Mouse (Mus musculus) embryonic facial prominence, embryonic 14.5 days (tissue): ENCODE measurements at regions not wholly inside any gene's neighbourhood (a gene's known extent, or its start where the extent isn't known, plus 50 kb on each side); places are given as distances from the start of the nearest gene placed in this dataset.

Experiments
- ATAC-seq: fragments of 200-750 bp; cut with Nextera tagmentation; 2 replicates; pipeline ENCODE4 v1.8.0; 2017; ENCODE audit warnings: low read depth, moderate number of reproducible peaks, moderate TSS enrichment
- DNase-seq: peaks from one replicate; pipeline ENCODE4 v3.0.0-alpha.2; 2015; ENCODE audit warnings: low spot score
- H3K27ac ChIP-seq: fragments of 300-500 bp; sonication (generic); replicated peaks from 2 replicates; pipeline ENCODE4 v1.5.1; 2014; ENCODE audit warnings: low read depth, mild to moderate bottlenecking, low read length, moderate library complexity
- H3K27me3 ChIP-seq: fragments of 300-500 bp; sonication (generic); replicated peaks from 2 replicates; pipeline ENCODE4 v1.6.1; 2014; ENCODE audit warnings: low read length; ENCODE audit not compliant: control insufficient read depth, insufficient read depth
- H3K36me3 ChIP-seq: fragments of 300-500 bp; sonication (generic); 2 replicates; pipeline ENCODE4 v1.6.1; 2014; ENCODE audit warnings: low read length, mixed read lengths; ENCODE audit not compliant: control insufficient read depth, insufficient read depth
- H3K4me1 ChIP-seq: fragments of 300-500 bp; sonication (generic); 2 replicates; pipeline ENCODE4 v1.6.1; 2014; ENCODE audit warnings: antibody characterized with exemption, low read length; ENCODE audit not compliant: control insufficient read depth, insufficient read depth
- H3K4me2 ChIP-seq: fragments of 300-500 bp; sonication (generic); 2 replicates; pipeline ENCODE4 v1.6.1; 2014; ENCODE audit warnings: low read depth, mild to moderate bottlenecking, low read length, moderate library complexity, mixed read lengths
- H3K4me3 ChIP-seq: fragments of 300-500 bp; sonication (generic); 2 replicates; pipeline ENCODE4 v1.5.1; 2014; ENCODE audit warnings: low read depth, mild to moderate bottlenecking, low read length
- H3K9ac ChIP-seq: fragments of 300-500 bp; sonication (generic); 2 replicates; pipeline ENCODE4 v1.6.1; 2014; ENCODE audit warnings: low read depth, mild to moderate bottlenecking, low read length, moderate library complexity, mixed read lengths
- H3K9me3 ChIP-seq: fragments of 300-500 bp; sonication (generic); 2 replicates; pipeline ENCODE4 v1.6.1; 2016; ENCODE audit warnings: low read length; ENCODE audit not compliant: control insufficient read depth
- WGBS: fragments of 180-500 bp; shearing (Covaris S2); extraction: QIAGEN DNeasy Blood & Tissue Kit; methylation state at CpG from one replicate; pipeline ENCODE4 v1.1.7; 2014; 5-methylcytosine and 5-hydroxymethylcytosine counted together

- Histone ChIP-seq H3K27me3 (no peaks in the 10 kb centered on the region), H3K4me2 (peak overlapping the region; percentile 32; the same call in 1 of the 2 replicates), H3K27ac (peak overlapping the region; percentile 63; the same call in 1 of the 2 replicates), H3K36me3 (no peaks in the 10 kb centered on the region), H3K4me1 (peaks cover 11% of the 10 kb centered on the region), H3K9ac (0 out of 2 replicates have a peak overlapping the region, but pooled peaks have one; percentile 31), H3K4me3 (no peak overlapping the region), H3K9me3 (no peaks in the 10 kb centered on the region)
- peak; percentile 54 for DNase-seq
- 0 out of 2 replicates have a peak, but pooled peaks have one; percentile 12 for ATAC-seq
- WGBS: 20% methylated on average over 8 of the region's 10 CpGs
Measured at GRCm38 (mm10) chr9:41334462-41335241, 173.2 kb upstream of the Ubash3b start.

- Histone ChIP-seq H3K27me3 (no peaks in the 10 kb centered on the region), H3K9ac (no peak overlapping the region), H3K36me3 (no peaks in the 10 kb centered on the region), H3K9me3 (no peaks in the 10 kb centered on the region), H3K4me1 (peaks cover 14% of the 10 kb centered on the region), H3K27ac (no peak overlapping the region), H3K4me2 (no peak overlapping the region), H3K4me3 (no peak overlapping the region)
- ATAC-seq (no peak), DNase-seq (no peak)
- WGBS: 100% methylated on average over 1 of the region's 1 CpGs
Measured at GRCm38 (mm10) chr9:41333526-41333925, 172.0 kb upstream of the Ubash3b start.

DNA sequence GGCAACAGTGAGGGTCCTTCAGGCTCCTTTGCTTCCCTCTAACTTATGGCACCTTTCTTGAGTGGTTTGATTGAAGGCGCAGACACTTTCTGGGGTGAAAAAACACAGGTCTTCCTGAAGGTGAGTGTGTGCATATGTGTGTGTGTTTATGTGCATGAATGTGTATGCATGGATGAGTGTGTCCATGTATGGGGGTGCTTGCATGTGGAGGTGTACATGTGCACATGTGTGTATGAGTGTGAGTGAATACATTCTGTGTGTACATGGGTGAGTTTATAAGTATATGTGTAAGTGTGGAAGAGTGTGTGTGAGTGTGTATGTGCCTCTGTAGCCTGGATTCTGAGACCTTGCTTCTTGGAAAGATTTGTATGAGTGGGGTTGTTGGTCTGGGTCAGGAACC is 167.5 kb upstream of the Ubash3b start:
- H3K9me3 ChIP-seq: no peaks in the 10 kb centered on the region
- H3K4me3 ChIP-seq: peak overlapping the region; percentile 13
- DNase-seq: no peak
- peak overlapping the region; percentile 43 for H3K4me2 ChIP-seq
- no peaks in the 10 kb centered on the region for H3K36me3 ChIP-seq
- no peaks in the 10 kb centered on the region for H3K27me3 ChIP-seq
- peaks cover 22% of the 10 kb centered on the region for H3K4me1 ChIP-seq
- H3K27ac ChIP-seq: 0 out of 2 replicates have a peak overlapping the region, but pooled peaks have one; percentile 80
- 86% methylated on average over 1 of the region's 1 CpGs for WGBS
- peak overlapping the region; percentile 2; the same call in 1 of the 2 replicates for H3K9ac ChIP-seq
- ATAC-seq: no peak

DNA sequence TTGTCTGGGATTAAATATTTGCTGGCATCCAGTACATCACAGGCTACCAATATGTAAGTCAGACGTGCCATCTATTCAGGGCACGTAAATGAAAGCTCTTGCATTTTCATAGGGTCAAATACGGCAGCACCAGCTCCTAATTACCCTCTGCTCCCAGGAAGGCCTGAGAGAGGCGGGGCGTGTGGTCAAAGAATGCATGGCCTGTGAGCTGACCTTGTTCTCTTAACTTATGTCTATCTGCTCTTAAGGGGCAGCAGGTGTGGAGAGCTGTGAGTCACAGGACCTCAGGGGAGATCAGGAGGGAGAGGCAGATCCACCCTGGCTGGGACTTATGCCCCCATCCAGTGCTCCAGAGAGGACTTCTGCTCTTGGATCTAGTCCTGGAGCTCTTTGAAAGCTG is 167.0 kb upstream of the Ubash3b start:
- H3K4me2 ChIP-seq: peak overlapping the region; percentile 43
- peak overlapping the region; percentile 80 for H3K27ac ChIP-seq
- WGBS: 39% methylated on average over 5 of the region's 5 CpGs
- DNase-seq: peak; percentile 9
- no peak for ATAC-seq
- H3K9ac ChIP-seq: peak overlapping the region; percentile 2
- no peaks in the 10 kb centered on the region for H3K9me3 ChIP-seq
- H3K4me3 ChIP-seq: peak overlapping the region; percentile 13
- no peaks in the 10 kb centered on the region for H3K27me3 ChIP-seq
- peaks cover 22% of the 10 kb centered on the region for H3K4me1 ChIP-seq
- no peaks in the 10 kb centered on the region for H3K36me3 ChIP-seq

DNA sequence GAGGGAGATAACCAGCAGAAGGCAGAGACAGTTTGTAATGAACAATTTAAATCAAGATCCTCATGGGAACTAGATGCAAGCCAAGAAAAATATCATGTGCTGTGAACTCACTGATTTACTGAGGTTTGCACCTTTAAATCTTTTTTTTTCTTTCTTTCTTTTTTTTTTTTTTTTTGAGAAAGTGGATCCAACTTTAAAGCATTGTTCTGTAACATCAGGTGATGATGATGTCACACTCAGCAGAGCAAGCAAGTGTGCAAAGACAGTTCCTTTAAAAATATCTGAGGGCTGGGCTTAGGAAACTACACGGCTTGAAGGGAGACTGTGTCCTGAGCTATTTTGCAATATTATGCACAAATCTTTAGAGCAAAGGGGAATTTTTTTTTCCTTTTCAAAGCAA is 166.6 kb upstream of the Ubash3b start:
- Histone ChIP-seq H3K27me3 (no peaks in the 10 kb centered on the region), H3K36me3 (no peaks in the 10 kb centered on the region), H3K4me1 (peaks cover 22% of the 10 kb centered on the region), H3K4me2 (peak overlapping the region; percentile 43), H3K4me3 (peak overlapping the region; percentile 13), H3K27ac (peak overlapping the region; percentile 80), H3K9ac (peak overlapping the region; percentile 2), H3K9me3 (no peaks in the 10 kb centered on the region)
- no peak for ATAC-seq
- DNase-seq: peak; percentile 67
- 4% methylated on average over 1 of the region's 1 CpGs for WGBS

GRCm38 (mm10) chr9:41327561-41327960 is 166.1 kb upstream of the Ubash3b start:
- 21% methylated on average over 1 of the region's 1 CpGs for WGBS
- H3K36me3 ChIP-seq: no peaks in the 10 kb centered on the region
- peaks cover 22% of the 10 kb centered on the region for H3K4me1 ChIP-seq
- H3K4me2 ChIP-seq: peak overlapping the region; percentile 43
- H3K27me3 ChIP-seq: no peaks in the 10 kb centered on the region
- peak overlapping the region; percentile 80 for H3K27ac ChIP-seq
- H3K4me3 ChIP-seq: peak overlapping the region; percentile 13; the same call in 1 of the 2 replicates
- no peaks in the 10 kb centered on the region for H3K9me3 ChIP-seq
- no peak for ATAC-seq
- H3K9ac ChIP-seq: no peak overlapping the region
- peak; percentile 71 for DNase-seq

GRCm38 (mm10) chr9:41326772-41327560 is 165.5 kb upstream of the Ubash3b start:
- peak overlapping the region; percentile 80 for H3K27ac ChIP-seq
- H3K9ac ChIP-seq: no peak overlapping the region
- H3K27me3 ChIP-seq: no peaks in the 10 kb centered on the region
- ATAC-seq (peak; percentile 80), DNase-seq (peak; percentile 92)
- no peaks in the 10 kb centered on the region for H3K36me3 ChIP-seq
- 16% methylated on average over 10 of the region's 10 CpGs for WGBS
- peak overlapping the region; percentile 43 for H3K4me2 ChIP-seq
- peak overlapping the region; percentile 13; the same call in 1 of the 2 replicates for H3K4me3 ChIP-seq
- H3K9me3 ChIP-seq: no peaks in the 10 kb centered on the region
- peaks cover 22% of the 10 kb centered on the region for H3K4me1 ChIP-seq

GRCm38 (mm10) chr9:41321521-41321920 is 160.0 kb upstream of the Ubash3b start:
- Histone ChIP-seq H3K27ac (no peak overlapping the region), H3K4me1 (peaks cover 5% of the 10 kb centered on the region), H3K4me3 (no peak overlapping the region), H3K4me2 (no peak overlapping the region), H3K27me3 (no peaks in the 10 kb centered on the region), H3K9ac (no peak overlapping the region), H3K9me3 (no peaks in the 10 kb centered on the region), H3K36me3 (no peaks in the 10 kb centered on the region)
- WGBS: 64% methylated on average over 7 of the region's 7 CpGs
- ATAC-seq: no peak
- peak; percentile 53 for DNase-seq
